Mouse (Mus musculus) heart, postnatal 36 days (tissue): ENCODE measurements around the gene Slbp. TPM values are rescaled to one million over a fixed set of nuclear protein-coding genes. Genes with fewer than 3 reads are reported as not detected.

Experiments used
- DNase-seq, 2 experiments: peaks; one replicate each; pipeline ENCODE4 v3.0.0; 2021 to 2022
- intact Hi-C: fragments of 180-260 bp; cut with DNase I; formaldehyde crosslinking; loops from one replicate; pipeline ENCODE4 v1.15.1; 2025
- total RNA-seq, 2 experiments: library from RNA; stranded (reverse); gene quantifications; 2 replicates each; pipeline ENCODE4 v1.2.3; 2021

The Slbp gene
- total RNA-seq: 10 to 100 TPM; 13.1 to 13.7 TPM

DNA sequence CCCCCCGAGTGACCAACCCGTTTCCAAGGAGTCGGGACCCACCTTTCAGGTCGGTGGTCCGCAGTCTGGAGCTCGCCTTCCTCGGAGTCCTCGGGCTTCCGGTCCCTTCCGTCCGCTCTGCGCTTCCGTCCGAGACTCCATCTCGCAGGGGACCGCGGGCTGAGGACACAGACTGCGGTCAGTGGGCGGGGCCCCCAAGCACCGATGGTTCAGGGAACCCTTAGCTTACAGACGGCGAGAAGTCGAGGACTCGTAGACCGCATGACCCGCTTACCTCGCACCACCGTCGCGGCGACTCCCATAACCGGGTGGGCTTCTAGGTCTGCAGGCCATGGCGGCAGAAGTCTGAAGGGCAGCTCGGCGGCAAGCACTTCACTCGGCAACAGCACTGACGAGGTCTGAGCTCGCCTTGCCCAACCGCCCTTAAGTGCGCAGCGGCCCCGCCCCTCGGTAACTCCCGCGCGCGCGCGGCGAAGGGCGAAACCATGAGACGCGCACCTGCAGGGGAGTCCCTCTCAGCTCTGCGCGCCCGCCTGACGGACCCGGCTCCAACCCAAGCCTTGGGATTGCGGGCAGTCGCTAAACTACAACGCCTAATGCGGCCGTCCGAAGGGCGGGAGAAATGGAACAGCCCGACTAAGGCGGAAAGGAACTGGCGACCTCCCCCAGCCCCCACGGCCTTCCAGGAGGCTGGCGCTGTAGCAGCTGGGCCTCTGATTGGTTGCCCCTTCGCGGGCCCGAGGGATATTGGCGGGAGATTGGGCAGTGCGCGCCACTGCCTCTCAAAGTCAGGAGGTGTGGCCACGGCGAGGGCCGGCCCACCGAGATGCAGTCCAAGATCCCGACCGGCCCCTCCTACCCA is at the start of gene Slbp:
Gene Slbp (minus strand): TSS at position 654 of the 862 bp plus-strand sequence.
- intact Hi-C loops: loop anchor here (5.0 to 10.0 kb wide), 3 partner anchors 170 to 533 kb away; partner anchors contain the start of genes Mxd4, Nelfa and Nsd2
- DNase-seq: peak; percentile 95 to 99

DNA sequence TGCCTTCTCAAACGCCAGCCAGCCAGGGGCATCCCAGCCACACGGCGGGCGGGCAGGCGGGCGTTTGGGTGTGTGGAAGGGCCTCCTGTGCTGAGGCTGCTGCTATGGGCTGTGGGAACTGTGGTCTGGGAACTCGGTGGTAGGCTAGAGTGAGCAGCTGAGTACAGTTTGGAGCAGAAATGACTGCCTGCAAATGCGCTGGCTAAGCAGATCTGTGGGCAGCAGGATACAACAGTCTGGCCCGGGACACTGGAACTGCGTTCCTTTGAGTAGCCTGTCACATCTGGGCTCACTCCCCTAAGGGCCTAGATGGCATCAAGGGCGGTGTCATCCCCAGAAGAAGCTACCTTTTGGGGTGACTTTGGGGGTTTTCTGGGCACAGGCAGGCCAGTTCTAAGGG is 49.5 kb upstream of the Slbp start:
- intact Hi-C loops: no loop called here
- DNase-seq: no peak

DNA sequence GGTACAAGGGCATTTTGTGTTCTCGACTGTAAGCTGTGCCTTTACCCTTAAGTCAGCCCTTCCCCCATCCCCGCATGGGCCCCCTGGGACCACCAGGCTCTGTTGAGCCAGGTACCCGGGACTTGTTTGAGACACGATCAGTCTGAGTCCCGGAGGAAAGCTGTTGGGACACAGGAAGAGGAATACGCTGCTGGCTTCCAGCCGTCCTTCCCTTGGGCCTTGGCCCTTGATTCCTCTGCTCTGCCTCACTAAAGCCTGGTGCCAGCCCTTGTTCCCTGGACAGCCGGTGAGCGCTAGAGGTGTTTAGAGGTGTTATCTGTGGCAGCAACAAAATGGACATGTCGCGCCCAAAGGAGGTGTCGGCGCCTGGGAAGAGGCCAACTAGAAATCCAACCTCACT is 47.6 kb upstream of the Slbp start:
- intact Hi-C loops: no loop called here
- no peak for DNase-seq

DNA sequence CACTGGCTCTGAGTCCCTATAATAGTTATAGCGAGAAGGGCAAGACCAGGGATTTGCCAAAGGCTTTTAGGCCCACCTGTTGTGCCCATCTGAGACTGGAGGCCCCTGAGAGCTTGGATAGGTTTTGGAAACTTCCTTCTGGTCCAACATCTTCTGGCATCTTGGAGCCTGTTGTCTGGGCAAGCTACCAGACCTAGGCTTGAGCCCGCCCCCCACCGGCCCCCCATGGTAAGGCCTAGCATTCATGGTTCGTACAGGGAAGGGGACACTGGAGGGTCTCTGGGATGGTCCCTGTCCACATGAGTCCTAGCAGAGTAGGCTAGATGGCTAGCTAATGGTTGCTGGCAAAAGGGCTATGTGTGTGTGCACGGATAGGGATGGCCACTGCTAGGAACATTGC is 46.3 kb upstream of the Slbp start:
- intact Hi-C loops: no loop called here

DNA sequence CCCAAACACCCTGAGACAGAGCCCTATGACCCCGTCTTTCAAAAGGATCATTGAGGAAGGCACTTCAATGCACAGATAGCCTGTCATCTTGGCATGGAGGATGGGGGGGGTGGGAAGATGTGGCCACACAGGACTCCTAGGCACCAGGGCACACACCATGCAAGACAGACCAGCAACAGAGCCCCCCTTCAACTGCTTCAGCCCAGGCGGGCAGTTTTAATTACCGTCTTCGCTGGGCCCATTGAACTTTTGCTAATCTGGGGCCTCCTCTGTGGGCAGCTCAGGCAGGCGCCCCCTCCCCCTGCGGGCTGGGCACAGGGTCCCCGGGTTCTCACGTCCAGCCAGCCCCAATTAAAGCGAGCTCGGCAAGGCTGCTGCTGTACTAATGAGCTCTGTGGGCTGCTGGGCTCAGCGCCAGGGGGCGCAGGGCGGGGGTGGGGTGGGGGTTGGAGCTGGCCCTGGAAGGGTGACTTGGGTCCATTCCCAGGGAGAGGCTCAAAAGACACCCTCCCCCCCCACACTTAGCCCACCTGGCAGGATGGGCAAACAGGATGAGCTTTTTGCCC is 45.7 kb upstream of the Slbp start:
- intact Hi-C loops: no loop called here
- DNase-seq: no peak

More for the DNA sequence above, 46.3 kb upstream of the Slbp start:
- no peak for DNase-seq

DNA sequence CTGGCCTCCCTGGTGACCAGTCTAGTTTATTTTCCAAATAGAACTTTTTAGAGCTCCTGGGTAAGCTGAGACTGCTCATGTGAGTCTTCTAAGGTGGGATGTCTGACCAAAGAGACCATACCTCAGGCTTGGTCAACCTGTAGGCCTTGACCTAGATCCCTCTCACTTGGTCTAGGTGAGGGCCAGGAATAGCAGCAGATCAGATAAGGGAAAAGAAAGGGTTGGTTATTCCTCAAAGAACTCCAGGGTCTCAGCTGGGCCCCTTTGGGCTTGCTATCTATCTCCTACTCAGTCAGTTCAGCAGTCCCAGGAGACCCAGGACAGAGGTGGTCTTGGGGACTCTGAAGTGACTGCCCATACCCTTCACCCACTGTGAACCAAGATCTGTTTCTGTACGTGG is 45.2 kb upstream of the Slbp start:
- intact Hi-C loops: no loop called here
- no peak for DNase-seq

DNA sequence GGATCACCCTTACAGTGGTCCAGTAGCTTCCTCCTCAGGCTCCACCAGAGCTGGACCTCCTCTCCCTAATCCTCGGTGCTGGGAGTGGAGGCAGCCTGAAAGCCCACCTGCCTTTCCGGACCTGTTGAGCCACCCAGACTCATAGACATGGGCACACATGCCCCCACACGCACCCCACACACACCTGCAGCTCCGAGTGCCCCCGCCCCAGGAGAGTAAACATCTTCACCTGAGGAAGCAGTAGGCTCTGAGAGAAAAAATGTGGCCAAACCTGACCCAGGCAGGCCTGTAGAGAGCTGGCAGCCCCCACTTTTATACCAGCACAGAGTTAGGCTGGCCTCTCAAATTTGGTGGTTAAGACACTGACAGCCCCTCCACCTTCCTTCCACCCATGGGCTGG is 44.1 kb upstream of the Slbp start:
- no peak for DNase-seq
- intact Hi-C loops: no loop called here

DNA sequence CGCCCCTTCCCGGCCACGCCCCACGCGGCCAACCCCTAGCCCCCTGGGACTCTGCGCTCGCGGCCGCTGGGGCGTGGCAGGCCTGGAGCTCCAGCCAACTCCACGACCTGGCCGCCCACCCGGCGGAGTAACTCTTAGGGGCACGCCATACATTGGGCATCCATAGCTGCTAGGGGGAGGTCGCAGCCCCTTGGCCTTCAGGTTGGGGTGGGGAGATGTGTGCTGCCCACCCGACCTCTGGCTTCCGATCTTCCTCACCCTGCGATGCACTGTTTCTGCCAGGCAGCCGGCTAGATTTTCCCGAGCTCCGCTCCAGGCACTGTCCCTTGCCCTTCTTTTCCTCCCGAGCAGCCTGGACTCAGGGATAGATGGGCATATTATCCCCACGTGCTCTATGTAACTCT is 43.3 kb upstream of the Slbp start:
- no peak for DNase-seq
- intact Hi-C loops: no loop called here

DNA sequence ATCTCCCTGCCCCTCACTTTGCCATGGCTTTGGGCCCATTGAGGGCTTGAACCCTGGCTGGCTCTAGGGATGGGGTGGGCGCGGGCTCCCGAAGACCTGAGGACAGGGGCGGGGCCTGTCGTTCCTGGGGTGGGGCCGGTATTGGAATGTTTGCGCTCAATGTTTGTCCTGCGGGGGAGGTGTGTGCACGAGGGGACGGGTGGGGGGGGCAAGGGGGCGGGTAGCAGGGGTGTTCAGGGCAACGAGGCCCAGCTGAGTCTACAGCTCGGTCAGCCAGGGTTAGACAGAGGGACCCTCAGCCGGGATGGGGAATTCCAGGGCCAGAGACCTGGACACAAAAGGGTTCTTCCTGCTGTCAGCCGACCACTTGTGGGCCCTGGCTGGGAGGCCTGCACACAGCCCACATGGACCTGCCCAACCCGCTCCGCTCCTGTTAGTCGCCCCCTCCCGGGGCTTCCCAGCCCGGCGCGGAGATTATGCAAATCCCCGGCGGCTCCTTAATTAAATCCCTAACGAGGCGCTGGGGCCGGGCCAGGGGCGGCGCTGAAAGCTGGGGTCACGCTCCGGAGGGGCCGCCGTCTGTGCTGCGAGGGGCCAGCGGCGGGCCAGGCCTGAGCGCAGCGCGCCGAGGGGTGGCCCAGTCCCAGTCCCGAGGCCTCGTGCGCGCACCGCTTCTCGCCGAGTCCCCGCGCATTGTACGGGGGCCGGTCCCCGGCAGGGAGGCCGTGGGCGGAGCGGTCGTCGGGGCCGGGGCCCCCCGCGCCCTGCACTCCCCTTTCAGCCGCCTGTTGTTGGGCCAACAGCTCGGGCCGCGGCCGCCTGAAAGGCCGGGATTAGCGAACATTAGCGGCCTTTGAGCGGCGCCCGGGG is 42.7 kb upstream of the Slbp start:
- intact Hi-C loops: no loop called here
- DNase-seq: peak; percentile 51 to 65

DNA sequence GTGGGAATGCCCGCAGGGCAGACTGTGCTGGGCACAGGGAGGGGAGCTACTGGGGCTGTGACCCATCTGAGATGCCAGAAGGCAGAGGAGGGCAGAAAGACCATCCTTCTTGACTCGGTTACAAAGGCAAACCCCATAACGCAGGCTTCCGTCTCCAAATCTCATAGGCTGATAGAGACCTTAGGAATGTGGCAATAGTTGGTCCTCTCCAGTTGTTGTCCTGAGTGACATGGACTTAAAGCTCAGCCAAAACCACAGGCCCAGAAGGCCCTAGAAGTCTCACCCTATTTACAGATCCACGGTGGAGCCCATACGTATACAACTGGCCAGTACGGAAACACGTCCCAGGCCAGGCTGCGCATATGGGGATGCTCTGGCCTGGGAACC is 42.1 kb upstream of the Slbp start:
- DNase-seq: no peak
- intact Hi-C loops: no loop called here

DNA sequence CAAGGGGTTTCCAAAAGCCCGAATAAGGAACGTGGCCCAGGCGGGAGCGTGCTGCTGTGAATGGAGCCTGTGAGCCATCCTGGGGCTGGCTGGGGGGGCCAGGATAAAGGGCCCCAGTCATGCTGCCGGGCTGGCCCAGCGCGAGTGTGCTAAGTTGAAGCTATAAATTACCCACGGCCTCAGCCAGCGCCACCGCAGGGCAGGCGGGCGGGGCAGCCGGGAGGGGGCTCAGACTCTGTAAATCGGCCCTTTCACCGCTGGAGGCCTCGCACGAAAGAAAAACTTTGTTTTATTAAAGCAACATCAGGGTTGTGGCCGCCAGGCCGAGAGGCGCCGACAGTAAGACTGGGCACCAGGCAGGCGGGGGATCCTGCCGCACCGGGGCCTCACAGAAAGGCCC is 40.0 kb upstream of the Slbp start:
- DNase-seq: no peak
- intact Hi-C loops: no loop called here

DNA sequence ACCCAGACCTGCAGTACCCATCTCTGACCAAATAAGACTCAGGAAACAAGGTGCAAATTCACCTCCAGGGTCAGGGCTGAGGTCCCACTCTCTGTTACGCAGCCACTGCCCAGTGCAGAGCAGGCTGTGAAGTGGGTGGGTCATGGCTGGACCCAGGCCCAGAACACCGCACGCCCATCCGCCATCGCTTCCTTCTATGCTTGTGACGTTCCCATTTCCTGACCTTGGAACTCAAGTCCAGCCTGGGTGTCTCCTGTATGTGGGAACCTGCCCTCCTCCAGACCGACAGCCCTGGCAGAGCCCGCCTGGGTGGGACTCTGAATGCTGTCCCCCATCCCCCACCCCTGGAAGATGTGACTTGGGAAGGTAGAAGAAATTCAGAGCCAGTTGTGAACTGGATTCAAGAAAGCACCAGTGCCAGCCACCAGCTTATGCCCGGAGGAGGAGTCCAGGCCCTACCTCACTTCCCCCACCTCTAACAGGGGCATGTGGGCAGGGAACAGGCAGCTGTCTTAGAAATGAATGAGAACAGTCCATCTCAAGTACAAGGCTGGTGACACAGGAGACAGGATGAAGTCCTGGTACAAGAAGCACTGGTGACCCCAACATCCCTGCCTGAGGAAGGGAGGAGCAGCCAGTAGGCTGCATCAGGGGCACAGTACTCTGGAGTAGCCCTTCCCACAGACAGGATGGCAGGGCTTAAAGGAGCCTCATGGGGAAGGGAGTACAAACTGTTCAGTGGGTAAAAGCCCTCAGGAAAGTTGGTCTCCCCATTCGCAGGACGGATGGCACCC is 37.7 kb upstream of the Slbp start:
- peak in 1 of 2 experiments; percentile 63 for DNase-seq
- intact Hi-C loops: no loop called here

DNA sequence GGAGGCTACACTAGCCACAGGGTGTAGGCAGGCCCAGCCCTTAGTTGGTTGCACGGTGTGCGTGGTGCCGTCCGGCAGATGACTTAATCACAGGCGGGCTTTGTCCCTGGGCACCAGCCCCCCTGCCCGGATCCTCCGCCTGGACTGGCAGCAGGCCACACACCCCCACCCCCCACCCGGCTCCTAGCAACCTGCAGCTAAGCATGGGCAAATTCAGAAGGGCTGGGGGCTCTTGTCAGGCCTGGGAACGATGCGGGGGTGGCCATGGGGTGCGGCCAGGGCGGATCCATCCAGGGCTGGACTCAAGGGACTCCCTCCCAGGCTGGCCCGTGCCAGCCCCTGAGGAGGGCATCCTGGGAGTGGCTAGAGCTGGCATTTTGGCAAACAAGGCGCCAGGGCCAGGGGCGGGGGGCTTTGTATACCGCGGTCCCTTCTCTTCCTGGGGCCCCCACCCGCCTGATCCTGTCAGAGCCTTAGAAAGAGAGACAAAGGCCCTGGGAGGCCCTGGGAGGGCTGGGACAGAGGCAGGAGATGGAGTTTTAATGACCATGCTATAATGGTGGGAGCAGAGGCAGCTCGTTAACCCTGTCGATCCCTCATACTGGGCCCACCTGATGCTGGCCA is 37.0 kb upstream of the Slbp start:
- peak; percentile 38 to 65 for DNase-seq
- intact Hi-C loops: no loop called here

DNA sequence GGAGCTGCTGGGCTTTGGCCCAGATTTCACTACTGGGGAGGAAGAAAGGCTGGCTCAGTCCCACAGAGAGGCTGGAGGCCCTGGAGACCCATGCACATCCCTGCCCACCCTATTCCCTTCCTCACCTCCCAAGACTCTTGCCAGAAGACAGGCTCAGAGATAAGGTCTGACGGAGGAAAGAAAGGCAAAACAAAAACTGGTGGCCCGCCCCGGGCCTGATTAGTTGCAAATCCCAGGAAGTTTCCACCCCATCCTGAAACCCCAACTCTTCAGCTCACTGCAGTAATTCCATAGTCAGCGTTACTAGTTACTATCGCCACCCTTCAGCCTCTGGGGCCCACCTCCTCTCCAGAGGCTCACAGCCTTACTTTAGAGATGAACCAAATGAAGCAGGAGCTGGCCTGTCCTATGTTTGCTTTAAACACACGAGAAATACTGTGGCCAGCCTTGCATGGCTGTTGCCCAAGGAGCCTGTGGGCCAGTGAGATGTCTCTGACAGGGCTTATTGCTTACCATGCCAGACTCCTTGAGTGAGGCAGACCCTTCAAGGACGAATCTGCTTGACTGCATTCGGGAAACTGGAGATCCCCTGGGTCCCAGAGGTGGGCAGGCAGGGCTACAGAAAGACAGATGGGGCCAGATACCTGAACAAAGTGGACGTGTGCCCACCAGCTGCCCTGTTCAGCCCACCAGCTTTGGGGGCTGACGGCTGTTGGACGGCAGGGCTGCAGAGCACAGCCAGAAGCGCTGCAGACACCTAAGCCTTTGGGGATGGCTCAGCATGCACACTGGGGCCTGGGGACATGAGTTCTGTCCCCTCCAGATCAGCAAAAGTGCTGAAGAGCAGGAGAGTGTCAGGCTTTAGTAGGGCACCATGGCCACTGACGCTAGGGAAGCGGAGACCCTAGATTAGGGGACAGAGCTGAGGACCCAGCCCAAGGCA is 36.2 kb upstream of the Slbp start:
- intact Hi-C loops: no loop called here
- DNase-seq: no peak

DNA sequence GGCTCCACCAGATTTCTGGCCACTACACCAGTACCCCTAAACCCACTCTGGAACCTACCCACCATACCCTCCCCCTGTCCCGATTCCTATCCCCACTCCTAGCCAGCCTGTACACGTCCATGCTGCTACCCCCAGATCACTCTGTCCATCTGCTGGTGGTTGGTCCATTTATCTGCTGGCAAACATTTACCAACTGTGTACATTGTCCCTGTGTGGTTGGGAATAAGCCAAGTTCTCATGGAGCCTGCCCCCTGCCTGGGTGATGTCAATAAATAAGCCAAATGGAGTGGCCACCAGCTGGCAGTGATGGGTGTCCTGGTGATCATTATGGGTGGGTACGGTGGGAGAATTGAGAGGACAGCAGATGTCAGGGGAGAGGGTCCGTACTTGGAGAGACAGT is 34.8 kb upstream of the Slbp start:
- DNase-seq: no peak
- intact Hi-C loops: loop anchor here (2.0 kb wide), 1 partner anchor 36 kb away; no protein-coding TSS in a partner anchor

DNA sequence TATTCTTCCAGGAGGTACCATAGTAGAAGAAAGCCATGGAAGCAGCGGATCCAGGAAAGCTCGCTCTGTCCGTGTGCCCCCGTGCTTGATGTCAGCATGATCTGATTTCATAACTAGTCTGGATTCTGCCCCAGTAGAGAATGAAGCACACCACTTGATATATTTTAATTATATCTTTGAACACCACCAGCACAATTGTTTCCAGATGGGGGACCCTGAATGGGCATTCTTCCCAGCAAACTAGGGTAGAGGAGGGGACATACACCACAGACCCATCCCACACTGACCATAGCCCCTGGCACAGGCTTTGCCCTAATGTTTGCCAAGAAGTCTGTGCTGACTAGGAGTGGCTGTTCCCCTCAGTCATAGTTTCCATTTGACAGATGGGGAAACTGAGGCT is 32.6 kb upstream of the Slbp start:
- no peak for DNase-seq
- intact Hi-C loops: loop anchor here (1.0 to 5.0 kb wide), 2 partner anchors 53 to 272 kb away; no protein-coding TSS in a partner anchor

DNA sequence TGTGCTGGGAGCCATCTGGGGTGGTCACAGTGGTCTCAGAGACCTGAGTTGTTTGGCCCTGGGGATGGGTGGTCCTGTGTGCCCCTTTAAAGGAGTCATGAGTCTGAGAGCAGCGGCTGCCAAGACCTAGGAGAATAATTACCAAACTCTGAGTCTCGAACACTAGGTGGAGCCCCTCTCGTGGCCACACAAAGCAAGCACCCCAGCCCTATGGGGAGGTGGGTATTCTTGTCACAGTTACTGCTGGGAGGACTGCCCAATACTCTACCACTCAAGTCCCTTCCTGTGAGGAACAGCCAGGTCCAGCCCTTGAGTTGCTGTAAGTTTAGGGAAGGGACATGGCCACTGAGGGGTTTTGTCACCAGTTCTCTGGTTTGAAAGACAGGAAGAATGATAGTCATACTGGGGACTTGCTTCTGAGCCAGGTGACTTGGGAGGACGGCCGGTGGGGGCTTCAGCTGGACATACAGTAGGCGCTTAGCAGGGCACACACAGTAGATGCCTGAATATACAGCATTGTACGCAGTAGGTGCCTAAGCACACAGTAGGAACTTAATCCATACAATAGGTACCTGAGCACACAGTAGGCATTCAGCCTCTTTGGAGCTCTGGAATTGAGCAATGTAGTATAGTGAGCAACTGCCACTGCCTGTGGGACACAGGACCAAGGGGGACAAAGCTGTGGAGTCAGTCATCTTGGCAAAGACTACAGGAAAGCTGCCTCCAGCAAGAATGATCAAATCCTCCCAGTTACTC is 31.7 kb upstream of the Slbp start:
- peak in 1 of 2 experiments; percentile 45 for DNase-seq
- intact Hi-C loops: loop anchor here (1.0 to 5.0 kb wide), 2 partner anchors 54 to 273 kb away; no protein-coding TSS in a partner anchor

DNA sequence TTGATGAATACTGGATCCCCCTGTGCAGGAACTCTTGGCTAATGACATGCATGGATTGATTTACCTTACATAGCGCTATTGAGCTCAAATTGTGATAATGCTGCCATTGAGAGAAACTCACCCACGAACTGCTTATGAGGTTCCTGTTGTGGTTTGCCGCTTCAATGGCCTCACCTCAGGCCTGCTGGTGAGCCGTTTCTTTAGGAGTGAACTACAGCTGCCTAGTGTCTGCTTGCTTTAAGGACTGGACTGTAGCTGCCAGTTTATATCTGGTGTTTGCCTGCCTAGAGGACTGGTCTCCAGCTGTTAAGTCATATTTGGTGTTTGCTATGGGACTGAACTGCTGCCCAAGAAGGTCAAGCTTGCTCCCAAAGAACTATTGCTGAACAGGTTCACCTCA is 30.6 kb upstream of the Slbp start:
- intact Hi-C loops: loop anchor here (5.0 kb wide), 1 partner anchor 274 kb away; no protein-coding TSS in a partner anchor
- DNase-seq: no peak
